18 mouse cellular contexts compared by ENCODE assay signal in the genomic region with DNA sequence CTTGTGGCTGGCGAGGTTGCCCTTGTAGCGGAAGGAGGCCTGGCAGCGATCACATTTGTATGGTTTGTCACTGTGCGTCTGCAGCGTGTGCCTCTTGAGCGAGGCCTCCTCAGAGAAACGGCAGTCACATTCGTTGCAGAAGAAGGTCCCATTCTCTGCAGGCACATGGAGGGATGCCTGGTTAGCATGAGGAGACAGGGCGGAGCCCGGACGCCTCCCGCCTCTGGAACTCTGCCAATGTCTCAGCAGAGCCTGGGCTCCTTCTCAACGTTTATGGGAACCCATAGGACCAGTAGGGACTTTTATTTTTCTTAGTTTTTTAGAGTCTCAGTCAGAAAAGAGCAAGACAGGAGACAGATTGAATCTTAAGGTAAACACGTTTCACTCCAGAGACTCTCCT. TPM values are rescaled to one million over a fixed set of nuclear protein-coding genes. Genes with fewer than 3 reads are reported as not detected.
A peak's percentile ranks its signal among the peaks of the same experiment; 100 is the strongest.
DNase-seq lines count a peak whose midpoint lies in the region; ATAC-seq and TF ChIP-seq lines count a peak whose summit lies in the region.
"Had no signal": no experiment of that assay in that cellular context is flagged by ENCODE, and none has a peak within 500 bp of the region (broad histone marks: within the 10 kb centered on the region; RNA-seq: fewer than 3 reads in every experiment).

No protein-coding gene starts in this region.

- 44% methylated on average over 14 of the region's 14 CpGs for WGBS in intestine, postnatal 0 days

- no peak overlapping the region for H3K4me2 ChIP-seq in intestine, postnatal 0 days (replicated peaks; ENCODE audit: low read depth)

- peaks cover 18% of the 10 kb centered on the region for H3K4me1 ChIP-seq in intestine, postnatal 0 days (replicated peaks; ENCODE audit: control insufficient read depth, insufficient read depth, low read length)

- peak; percentile 47 for DNase-seq in heart, postnatal 4 days
- no peak for DNase-seq in heart, adult 8-10 months (ENCODE audit: low spot score)
- peak; percentile 65 for DNase-seq in lung, postnatal 10 days
- DNase-seq in lung, adult 18-20 months, result no peak
- no peak for DNase-seq in frontal cortex, postnatal 10 days (ENCODE audit: low spot score in 2 of 2)
- DNase-seq in yolk sac, embryonic 10.5 days (ENCODE audit: low spot score), result no peak
- DNase-seq: adrenal gland, adult 8-10 months had no signal

- H3K9ac ChIP-seq in intestine, postnatal 0 days (ENCODE audit: low read depth, low read length), result no peak overlapping the region

- no peak overlapping the region for H3K4me3 ChIP-seq in intestine, postnatal 0 days (ENCODE audit: low read depth, low read length)

- H3K36me3 ChIP-seq in intestine, postnatal 0 days (ENCODE audit: control insufficient read depth, insufficient read depth), result peaks cover 5% of the 10 kb centered on the region; the same call in 1 of the 2 replicates

- H3K27me3 ChIP-seq in intestine, postnatal 0 days (replicated peaks; ENCODE audit: control insufficient read depth, insufficient read depth, low read length), result no peaks in the 10 kb centered on the region

- ATAC-seq in intestine, postnatal 0 days, result no peak; the same call in 1 of the 2 replicates
- ATAC-seq: CD4-positive, CD25-positive, alpha-beta regulatory T cell, adult 4 months; forebrain, embryonic 14.5 days; hindbrain, postnatal 0 days had no signal

- H3K9me3 ChIP-seq in intestine, postnatal 0 days (ENCODE audit: control insufficient read depth), result no peaks in the 10 kb centered on the region

- peak overlapping the region; percentile 50 for H3K27ac ChIP-seq in intestine, postnatal 0 days (ENCODE audit: low read depth, low read length)
- H3K27ac ChIP-seq: hindbrain, postnatal 0 days had no signal

- no peak for TF ChIP-seq CTCF in intestine, postnatal 0 days (IDR thresholded peaks at IDR 0.05; ENCODE audit: low read depth)

RNA-seq across cellular contexts. Expression of gene Gm37419, which starts 18.4 kb away (rescaled TPM):
- not detected for total RNA-seq in heart, postnatal 4 days (2021)
- total RNA-seq in heart, adult 8-10 months (2022), result not detected
- polyA plus RNA-seq in intestine, postnatal 0 days (2015; fragmentation: Nextera tagmentation; extraction: Ambion mirVana), result not detected in 2 replicates
- total RNA-seq: adrenal gland, adult 8-10 months; heart, postnatal 14 days; hindbrain, postnatal 0 days; liver, adult 2 months; MEL; monocyte, adult 5-6 weeks had no signal
- polyA plus RNA-seq: CD4-positive, CD25-positive, alpha-beta regulatory T cell, adult 4 months; forebrain, embryonic 14.5 days; hindbrain, postnatal 0 days; kidney, embryonic 16.5 days; liver, adult 2 months; neural tube, embryonic 14.5 days; urinary bladder, adult 2 months had no signal

RNA-seq across cellular contexts. Expression of gene Bcl6, which starts 18.7 kb away (rescaled TPM):
- total RNA-seq in heart, postnatal 4 days (2021), result 1 to 10 TPM; 1.5 TPM
- 10 to 100 TPM; 11.6 to 17.5 (median 14.8) TPM for total RNA-seq in heart, adult 8-10 months (2022)
- polyA plus RNA-seq in intestine, postnatal 0 days (2015; fragmentation: Nextera tagmentation; extraction: Ambion mirVana), result 2.1 and 2.6 TPM in 2 replicates
- total RNA-seq: MEL had no signal

RNA-seq across cellular contexts. Expression of gene Rtp2, which starts 37.7 kb away (rescaled TPM):
- not detected for total RNA-seq in heart, postnatal 4 days (2021)
- not detected for total RNA-seq in heart, adult 8-10 months (2022)
- polyA plus RNA-seq in intestine, postnatal 0 days (2015; fragmentation: Nextera tagmentation; extraction: Ambion mirVana), result not detected in 2 replicates
- total RNA-seq: adrenal gland, adult 8-10 months; heart, postnatal 14 days; hindbrain, postnatal 0 days; liver, adult 2 months; MEL; monocyte, adult 5-6 weeks had no signal
- polyA plus RNA-seq: forebrain, embryonic 14.5 days; kidney, embryonic 16.5 days; liver, adult 2 months; neural tube, embryonic 14.5 days; urinary bladder, adult 2 months had no signal

Comparison
In these comparisons a context has a peak if more than half of its experiments do, and no peak if none do; other contexts are left out.
1. DNase-seq: peak in heart, postnatal 4 days (single experiment) and lung, postnatal 10 days (single experiment); none in heart, adult 8-10 months (single experiment), lung, adult 18-20 months (0 of 2), frontal cortex, postnatal 10 days (0 of 2) and yolk sac, embryonic 10.5 days (single experiment).
2. RNA of gene Bcl6, which starts 18.7 kb away (total RNA-seq): 11.6 to 17.5 TPM in heart, adult 8-10 months; 1.5 TPM in heart, postnatal 4 days; every median in the first group is over 4 times any median in the second.